Mouse (Mus musculus): ENCODE measurements around the gene Nfic. TPM values are rescaled to one million over a fixed set of nuclear protein-coding genes. Genes with fewer than 3 reads are reported as not detected.
A peak's percentile ranks its signal among the peaks of the same experiment; 100 is the strongest.

Gene Nfic
- total RNA-seq, 2 experiments from 2014 or later, result 59.5 to 66.8 TPM

- no peak for DNase-seq (ENCODE audit: extremely low spot score in 1 of 2, low spot score in 1 of 2)
Measured at GRCm38 (mm10) chr10:81392270-81392669, 63.2 kb downstream of the Nfic start.

DNA sequence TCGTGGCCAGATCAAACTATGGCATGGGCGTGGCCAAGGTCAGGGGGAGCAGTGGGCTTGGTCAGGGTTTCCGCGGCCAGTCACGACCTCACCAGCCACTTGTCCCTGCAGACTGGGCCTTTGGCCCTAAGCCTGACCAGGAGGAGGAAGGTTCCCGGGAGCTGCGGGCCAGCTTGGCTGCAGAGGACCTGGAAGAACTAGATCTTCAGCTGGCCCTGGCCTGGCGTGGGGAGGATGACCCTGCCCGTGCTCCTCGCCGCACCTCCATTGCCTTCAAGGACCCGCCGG, 64.8 kb downstream of the Nfic start:
- DNase-seq (ENCODE audit: extremely low spot score in 1 of 2, low spot score in 1 of 2), result no peak

GRCm38 (mm10) chr10:81389801-81390677, 65.4 kb downstream of the Nfic start:
- DNase-seq (ENCODE audit: extremely low spot score in 1 of 2, low spot score in 1 of 2), result peak; percentile 75 to 86

- DNase-seq (ENCODE audit: extremely low spot score in 1 of 2, low spot score in 1 of 2), result no peak
Measured at GRCm38 (mm10) chr10:81389373-81389772, 66.1 kb downstream of the Nfic start.

GRCm38 (mm10) chr10:81388505-81389055, 66.9 kb downstream of the Nfic start, which contains the start of gene Gm48552:
Gm48552 (plus strand) TSS chr10:81389005.
- no peak for DNase-seq (ENCODE audit: extremely low spot score in 1 of 2, low spot score in 1 of 2)

DNA sequence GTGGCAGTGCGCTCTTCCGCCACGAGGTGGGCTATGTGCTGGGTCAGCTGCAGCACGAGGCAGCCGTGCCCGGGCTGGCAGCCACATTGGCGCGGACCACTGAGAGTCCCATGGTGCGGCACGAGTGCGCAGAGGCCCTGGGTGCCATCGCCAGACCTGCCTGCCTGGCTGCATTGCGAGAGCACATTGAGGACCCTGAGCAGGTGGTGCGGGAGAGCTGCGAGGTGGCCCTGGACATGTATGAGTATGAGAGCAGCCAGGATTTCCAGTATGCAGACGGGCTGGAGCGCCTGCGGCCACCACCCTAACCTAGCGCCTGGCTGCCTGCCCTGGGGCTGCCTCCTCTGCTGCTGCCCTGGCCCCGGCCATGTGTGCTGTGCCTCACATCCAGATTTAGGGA, 67.7 kb downstream of the Nfic start:
- DNase-seq (ENCODE audit: extremely low spot score in 1 of 2, low spot score in 1 of 2), result no peak

- no peak for DNase-seq (ENCODE audit: extremely low spot score in 1 of 2, low spot score in 1 of 2)
Measured at GRCm38 (mm10) chr10:81385603-81386306, 69.7 kb downstream of the Nfic start.

- DNase-seq (ENCODE audit: extremely low spot score in 1 of 2, low spot score in 1 of 2), result no peak
Measured at GRCm38 (mm10) chr10:81384605-81384982, 70.8 kb downstream of the Nfic start.

- peak; percentile 94 to 99 for DNase-seq (ENCODE audit: extremely low spot score in 1 of 2, low spot score in 1 of 2)
Measured at GRCm38 (mm10) chr10:81383802-81384604, 71.4 kb downstream of the Nfic start, which contains the start of the genes Dohh and Gm48551. Dohh (plus strand) TSS chr10:81384428. Gm48551 (plus strand) TSS chr10:81384466.

DNA sequence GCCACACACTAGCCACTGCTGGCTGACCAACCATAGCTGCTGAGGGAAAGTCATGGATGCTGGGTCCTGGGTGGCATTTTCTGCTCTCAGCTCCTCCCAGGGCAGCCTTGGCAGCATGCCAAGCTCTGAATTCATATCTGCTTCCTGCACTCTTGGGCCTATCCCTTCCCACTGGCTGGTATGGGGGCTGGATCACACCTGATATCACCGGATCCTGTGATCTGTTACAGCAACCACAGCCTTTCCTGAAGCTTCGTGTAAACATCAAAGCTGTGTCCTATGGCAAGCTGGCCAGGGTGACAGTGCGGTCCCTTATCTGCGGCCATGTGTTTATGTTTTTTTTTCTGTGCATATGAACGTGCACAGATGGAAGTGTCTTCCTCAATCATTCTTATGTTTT, 73.4 kb downstream of the Nfic start:
- DNase-seq (ENCODE audit: extremely low spot score in 1 of 2, low spot score in 1 of 2), result no peak

GRCm38 (mm10) chr10:81379809-81380378, 75.5 kb downstream of the Nfic start:
- DNase-seq (ENCODE audit: extremely low spot score in 1 of 2, low spot score in 1 of 2), result no peak

DNA sequence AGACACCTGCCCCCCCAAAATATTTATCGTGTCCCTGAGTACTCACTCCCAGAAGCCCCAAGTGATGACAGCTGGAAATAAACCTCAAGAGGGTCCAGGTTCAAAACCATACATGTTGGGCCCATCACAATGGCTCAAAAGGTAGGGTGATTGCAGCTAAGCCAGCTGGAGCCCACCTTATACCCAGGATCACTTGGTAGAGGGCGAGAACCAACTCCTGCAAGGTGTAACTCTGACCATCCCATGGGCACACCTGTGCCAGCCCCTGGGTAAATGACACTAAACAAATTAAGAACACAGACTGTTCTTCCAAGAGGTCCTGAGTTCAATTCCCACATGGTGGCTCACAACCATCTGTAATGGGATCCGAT, 76.3 kb downstream of the Nfic start:
- DNase-seq (ENCODE audit: extremely low spot score in 1 of 2, low spot score in 1 of 2), result no peak

GRCm38 (mm10) chr10:81378553-81379182, 76.8 kb downstream of the Nfic start:
- peak; percentile 99 for DNase-seq (ENCODE audit: extremely low spot score in 1 of 2, low spot score in 1 of 2)

DNA sequence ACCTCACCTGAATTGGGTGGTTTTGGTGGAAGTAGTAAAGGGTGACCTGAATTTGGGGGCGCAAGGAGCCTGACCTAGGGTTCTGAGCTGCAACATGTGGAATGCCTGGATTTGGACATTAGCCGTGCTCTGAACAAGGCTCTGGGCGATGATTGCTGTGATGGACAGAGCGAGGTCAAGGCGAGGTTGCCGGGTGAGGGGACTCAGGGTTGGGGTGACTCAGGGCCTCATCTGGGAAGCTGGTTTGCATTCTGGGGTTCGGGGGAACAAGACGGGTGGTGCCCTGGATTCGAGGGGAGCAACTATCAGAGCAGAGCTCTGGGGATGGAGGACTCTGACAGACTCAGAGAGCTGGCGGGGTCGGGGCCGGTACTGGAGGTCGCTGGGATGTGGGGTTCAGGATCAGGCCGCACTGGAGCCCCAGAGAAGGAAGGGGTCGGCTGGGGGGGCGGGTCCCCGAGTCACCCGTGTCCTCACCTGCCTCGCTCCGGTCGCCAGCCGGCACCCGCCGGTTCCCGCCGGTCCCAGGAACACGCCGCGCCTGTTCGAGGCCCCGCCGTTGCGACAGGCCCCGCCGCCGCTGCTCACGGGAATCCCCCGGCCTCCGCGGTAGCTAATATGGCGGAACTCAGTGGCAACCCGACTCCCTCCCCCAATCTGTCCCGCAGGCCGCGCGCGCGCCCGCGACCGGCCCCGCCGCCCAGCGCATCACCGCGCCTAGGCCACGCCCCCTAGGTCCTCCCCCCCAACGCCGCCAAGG, 77.5 kb downstream of the Nfic start, which contains the start of gene Fzr1:
Gene Fzr1 (minus strand): TSS at position 724 of the 760 bp plus-strand sequence.
- no peak for DNase-seq (ENCODE audit: extremely low spot score in 1 of 2, low spot score in 1 of 2)

GRCm38 (mm10) chr10:81377362-81377664, 78.1 kb downstream of the Nfic start:
- DNase-seq (ENCODE audit: extremely low spot score in 1 of 2, low spot score in 1 of 2), result no peak

- DNase-seq (ENCODE audit: extremely low spot score in 1 of 2, low spot score in 1 of 2), result no peak
Measured at GRCm38 (mm10) chr10:81376561-81377361, 78.7 kb downstream of the Nfic start.

DNA sequence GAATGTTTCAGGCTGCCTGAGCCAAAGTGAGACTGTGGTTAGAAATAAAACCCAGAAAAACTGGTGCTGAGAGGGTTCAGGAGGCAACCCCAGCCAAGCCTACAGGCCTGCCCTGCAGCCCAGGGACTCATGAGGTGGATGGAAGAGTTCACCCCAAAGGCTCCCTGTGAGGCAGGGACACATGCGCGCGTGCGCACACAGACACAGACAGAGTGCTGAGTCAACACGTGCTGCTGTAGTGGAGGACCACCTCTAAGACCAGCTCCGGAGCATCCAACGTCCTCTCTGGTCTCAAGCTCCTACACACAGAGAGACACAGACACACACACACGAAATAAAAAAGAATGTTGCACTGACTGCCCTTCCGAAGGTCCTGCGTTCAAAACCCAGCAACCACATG, 80.1 kb downstream of the Nfic start:
- DNase-seq (ENCODE audit: extremely low spot score in 1 of 2, low spot score in 1 of 2), result no peak

DNA sequence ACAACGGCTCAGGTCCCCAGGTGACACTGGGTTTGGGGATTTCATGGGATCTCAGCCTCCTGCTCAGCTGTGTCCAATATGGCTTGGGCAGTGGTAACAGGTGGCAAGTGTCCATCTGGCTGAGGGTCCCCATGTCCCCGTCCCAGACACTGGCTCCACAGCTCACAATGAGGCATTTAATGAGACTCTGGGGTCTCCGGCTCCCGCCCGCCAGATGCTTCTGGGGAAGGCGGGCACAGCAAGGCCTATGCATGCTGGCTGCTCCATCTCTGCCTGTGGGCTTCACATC, 88.3 kb downstream of the Nfic start:
- no peak for DNase-seq (ENCODE audit: extremely low spot score in 1 of 2, low spot score in 1 of 2)
